Mouse (Mus musculus) cerebellum, adult 8-10 months (tissue): ENCODE data around the gene Myom3.
A peak's percentile ranks its signal among the peaks of the same experiment; 100 is the strongest.

Source experiments
- DNase-seq: peaks from one replicate; pipeline ENCODE4 v3.0.0; 2022

Gene Myom3

GRCm38 (mm10) chr4:135816905-135817622 lies 57.5 kb downstream of the Myom3 start:
- DNase-seq = peak; percentile 17

GRCm38 (mm10) chr4:135818366-135818765 lies 58.9 kb downstream of the Myom3 start:
- no peak for DNase-seq

GRCm38 (mm10) chr4:135819826-135820526 lies 60.5 kb downstream of the Myom3 start:
- no peak for DNase-seq

GRCm38 (mm10) chr4:135821772-135822171 lies 62.3 kb downstream of the Myom3 start:
- no peak for DNase-seq

GRCm38 (mm10) chr4:135823298-135823697 lies 63.8 kb downstream of the Myom3 start:
- DNase-seq = no peak

- no peak for DNase-seq
These were observed 64.7 kb downstream of the Myom3 start for GRCm38 (mm10) chr4:135824254-135824653.

- no peak for DNase-seq
These were observed 69.0 kb downstream of the Myom3 start for GRCm38 (mm10) chr4:135828491-135828890.

GRCm38 (mm10) chr4:135832070-135832469 lies 72.6 kb downstream of the Myom3 start:
- no peak for DNase-seq

- DNase-seq = no peak
These were observed 74.0 kb downstream of the Myom3 start for GRCm38 (mm10) chr4:135833301-135834123.

- DNase-seq = no peak
These were observed 74.7 kb downstream of the Myom3 start for GRCm38 (mm10) chr4:135834124-135834717.

- DNase-seq = no peak
These were observed 79.4 kb downstream of the Myom3 start for GRCm38 (mm10) chr4:135838925-135839292.

GRCm38 (mm10) chr4:135839293-135840011 lies 79.9 kb downstream of the Myom3 start:
- DNase-seq = no peak

- DNase-seq = no peak
These were observed 84.9 kb downstream of the Myom3 start for GRCm38 (mm10) chr4:135844400-135844799.

- no peak for DNase-seq
These were observed 88.1 kb downstream of the Myom3 start for GRCm38 (mm10) chr4:135847581-135847980.

GRCm38 (mm10) chr4:135850411-135851095 lies 91.0 kb downstream of the Myom3 start:
- no peak for DNase-seq

- no peak for DNase-seq
These were observed 92.4 kb downstream of the Myom3 start for GRCm38 (mm10) chr4:135851942-135852341.

- no peak for DNase-seq
These were observed 94.6 kb downstream of the Myom3 start for GRCm38 (mm10) chr4:135853987-135854546.

GRCm38 (mm10) chr4:135854630-135855029 lies 95.1 kb downstream of the Myom3 start:
- no peak for DNase-seq

- DNase-seq = no peak
These were observed 95.6 kb downstream of the Myom3 start for GRCm38 (mm10) chr4:135855080-135855479.

GRCm38 (mm10) chr4:135855536-135856222 lies 96.2 kb downstream of the Myom3 start, which contains the start of gene Srsf10:
Srsf10 (plus strand) TSS chr4:135855747.
- DNase-seq = peak; percentile 92
